Mouse (Mus musculus) heart, adult 2 months (tissue): ENCODE data around the gene 9030025P20Rik. TPM values are rescaled to one million over a fixed set of nuclear protein-coding genes. Genes with fewer than 3 reads are reported as not detected.

Source experiments
- DNase-seq, 2 experiments: peaks; one replicate each; pipeline ENCODE4 v3.0.0; 2021
- H3K27ac ChIP-seq: fragments of 200-600 bp; 2 replicates; pipeline ENCODE4 v1.8.1; 2022
- H3K27me3 ChIP-seq: fragments of 200-500 bp; 2 replicates; pipeline ENCODE4 v1.6.1; 2012; ENCODE audit warnings: mild to moderate bottlenecking, low read length, inconsistent platforms, mixed read lengths; ENCODE audit not compliant: control insufficient read depth, insufficient read depth
- H3K36me3 ChIP-seq: fragments of 200-500 bp; 2 replicates; pipeline ENCODE4 v1.6.1; 2012; ENCODE audit warnings: low read length, inconsistent platforms; ENCODE audit not compliant: control insufficient read depth, insufficient read depth
- H3K4me1 ChIP-seq: fragments of 200-500 bp; 2 replicates; pipeline ENCODE4 v1.6.1; 2011; ENCODE audit warnings: low read length; ENCODE audit not compliant: control insufficient read depth, insufficient read depth
- H3K4me3 ChIP-seq: fragments of 200-600 bp; 2 replicates; pipeline ENCODE4 v1.8.1; 2022
- H3K79me2 ChIP-seq: fragments of 200-500 bp; replicated peaks from 2 replicates; pipeline ENCODE4 v1.6.1; 2012; ENCODE audit warnings: mild to moderate bottlenecking, inconsistent platforms, low read length, moderate library complexity, mixed read lengths; ENCODE audit not compliant: control insufficient read depth, insufficient read depth
- H3K9ac ChIP-seq: fragments of 200-500 bp; 2 replicates; pipeline ENCODE4 v1.6.1; 2012; ENCODE audit warnings: low read depth, mild to moderate bottlenecking, control low read depth, inconsistent platforms, low read length, mixed read lengths
- CTCF ChIP-seq: fragments of 200-600 bp; IDR thresholded peaks from 2 replicates; pipeline ENCODE4 v1.8.1; 2022; ENCODE audit warnings: antibody characterized with exemption, mild to moderate bottlenecking, moderate library complexity
- EP300 ChIP-seq: fragments of 200-500 bp; IDR thresholded peaks from 2 replicates; pipeline ENCODE4 v1.6.1; 2011; ENCODE audit warnings: low read depth, low read length, control low read depth; ENCODE audit not compliant: insufficient read depth
- POLR2A ChIP-seq: fragments of 200-500 bp; IDR thresholded peaks from 2 replicates; pipeline ENCODE4 v1.6.1; 2011; ENCODE audit warnings: mild to moderate bottlenecking, low read depth, low read length, control low read depth; ENCODE audit not compliant: insufficient read depth
- WGBS: fragments of 180-500 bp; shearing (Covaris S2); methylation state at CpG from one replicate; pipeline ENCODE4 v1.1.7; 2018; 5-methylcytosine and 5-hydroxymethylcytosine counted together
- intact Hi-C: fragments of 180-260 bp; cut with DNase I; formaldehyde crosslinking; loops from one replicate; pipeline ENCODE4 v1.15.1; 2025
- polyA plus RNA-seq: library from polyadenylated mRNA; depleted of rRNA; stranded (reverse); fragments of >200 nt; gene quantifications from 2 replicates; pipeline ENCODE4 v1.2.3, GENCODE M21; 2012
- total RNA-seq, 2 experiments: library from RNA; stranded (reverse); gene quantifications; 2 replicates each; pipeline ENCODE4 v1.2.3; 2021

Gene 9030025P20Rik
- total and polyA plus RNA-seq, 3 experiments: 2.0 to 6.4 (median 2.7) TPM

- peak within 1 kb of the TSS; percentile 85 for H3K9ac ChIP-seq
- H3K4me3 ChIP-seq: peak within 1 kb of the TSS; percentile 90
- peak; percentile 99 for DNase-seq
- WGBS: 1% methylated on average over 54 of the region's 54 CpGs
- peaks cover 2% of the 10 kb centered on the region for H3K79me2 ChIP-seq
- H3K36me3 ChIP-seq: peaks cover 13% of the 10 kb centered on the region
- no peak for TF ChIP-seq CTCF
- TF ChIP-seq EP300: peak; percentile 69; the same call in 1 of the 2 replicates
- TF ChIP-seq POLR2A: peak; percentile 82
- intact Hi-C loops: loop anchor here (10.0 kb wide), 3 partner anchors 622 to 882 kb away; partner anchors contain the start of genes Chd1 and Prdm9
- H3K27me3 ChIP-seq: no peaks in the 10 kb centered on the region
- peak within 1 kb of the TSS; percentile 83 for H3K27ac ChIP-seq
- peaks cover 4% of the 10 kb centered on the region for H3K4me1 ChIP-seq
Measured at GRCm38 (mm10) chr17:14943009-14943728, 35.1 kb upstream of the 9030025P20Rik start, which contains the start of the genes Wdr27 and 1600012H06Rik. Wdr27 (minus strand) TSS chr17:14943158. 1600012H06Rik (plus strand) TSS chr17:14943184.

- H3K4me1 ChIP-seq: peaks cover 4% of the 10 kb centered on the region
- peak overlapping the region; percentile 90 for H3K4me3 ChIP-seq
- H3K79me2 ChIP-seq: peaks cover 2% of the 10 kb centered on the region
- DNase-seq: no peak
- intact Hi-C loops: loop anchor here (10.0 kb wide), 3 partner anchors 621 to 881 kb away; partner anchors contain the start of genes Chd1 and Prdm9
- peak overlapping the region; percentile 85 for H3K9ac ChIP-seq
- H3K36me3 ChIP-seq: peaks cover 13% of the 10 kb centered on the region
- WGBS: 9% methylated on average over 16 of the region's 16 CpGs
- H3K27me3 ChIP-seq: no peaks in the 10 kb centered on the region
- TF ChIP-seq CTCF (no peak), EP300 (no peak), POLR2A (no peak)
- peak overlapping the region; percentile 82 for H3K27ac ChIP-seq
Measured at GRCm38 (mm10) chr17:14943729-14944059, 34.6 kb upstream of the 9030025P20Rik start.

DNA sequence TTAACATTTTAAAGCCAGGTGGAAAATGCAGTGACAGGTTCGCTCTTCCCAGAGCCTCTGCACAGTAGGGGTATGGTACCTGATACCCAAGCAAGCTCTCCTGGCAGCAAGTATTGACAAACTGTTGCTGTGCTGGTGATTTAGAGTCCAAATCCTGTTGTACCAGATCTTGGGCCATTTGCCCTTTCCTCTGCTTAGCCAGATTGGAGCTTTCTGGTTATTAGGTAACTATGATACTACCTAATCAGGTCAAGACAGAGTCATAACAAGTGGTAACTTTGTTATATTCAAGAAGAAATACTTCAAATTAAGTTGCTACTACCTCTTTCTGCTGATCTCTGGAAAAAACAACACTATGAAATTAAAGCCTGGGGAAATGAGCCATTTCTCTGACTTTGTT is 33.7 kb upstream of the 9030025P20Rik start:
- intact Hi-C loops: loop anchor here (10.0 kb wide), 3 partner anchors 620 to 880 kb away; partner anchors contain the start of genes Chd1 and Prdm9
- WGBS: 88% methylated on average over 1 of the region's 1 CpGs
- TF ChIP-seq EP300: no peak
- TF ChIP-seq POLR2A: no peak
- no peak for TF ChIP-seq CTCF
- peaks cover 4% of the 10 kb centered on the region for H3K4me1 ChIP-seq
- H3K27me3 ChIP-seq: no peaks in the 10 kb centered on the region
- H3K4me3 ChIP-seq: no peak overlapping the region; the same call in 1 of the 2 replicates
- H3K79me2 ChIP-seq: peaks cover 2% of the 10 kb centered on the region
- no peak for DNase-seq
- H3K36me3 ChIP-seq: peaks cover 13% of the 10 kb centered on the region
- H3K27ac ChIP-seq: no peak overlapping the region
- H3K9ac ChIP-seq: no peak overlapping the region

- no peaks in the 10 kb centered on the region for H3K79me2 ChIP-seq
- no peaks in the 10 kb centered on the region for H3K4me1 ChIP-seq
- no peak for DNase-seq
- WGBS: 81% methylated on average over 7 of the region's 7 CpGs
- intact Hi-C loops: loop anchor here (10.0 kb wide), 3 partner anchors 616 to 876 kb away; partner anchors contain the start of genes Chd1 and Prdm9
- no peak overlapping the region for H3K27ac ChIP-seq
- TF ChIP-seq CTCF (no peak), EP300 (no peak), POLR2A (no peak)
- no peaks in the 10 kb centered on the region for H3K27me3 ChIP-seq
- H3K9ac ChIP-seq: no peak overlapping the region
- H3K36me3 ChIP-seq: peaks cover 13% of the 10 kb centered on the region
- H3K4me3 ChIP-seq: no peak overlapping the region
Measured at GRCm38 (mm10) chr17:14949161-14949827, 29.0 kb upstream of the 9030025P20Rik start.

DNA sequence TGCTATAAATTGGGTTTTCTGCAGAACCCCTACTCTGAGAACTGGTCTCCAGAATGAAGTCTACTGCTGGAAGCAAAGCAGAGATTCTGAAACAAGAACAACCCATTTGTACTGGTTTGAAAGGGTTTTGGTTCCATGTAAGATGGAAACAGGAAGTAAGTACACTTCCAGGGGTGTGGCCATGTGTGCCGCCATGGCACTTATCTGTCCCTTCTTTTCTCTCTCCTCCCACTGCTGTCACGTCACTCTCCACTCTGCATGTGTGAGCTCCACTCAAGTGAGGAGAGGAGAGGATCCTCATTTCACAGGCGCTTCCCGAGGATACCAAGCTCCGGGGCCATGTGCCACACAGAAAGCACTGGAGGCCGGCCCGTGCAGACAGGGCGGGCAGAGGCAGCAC is 24.8 kb upstream of the 9030025P20Rik start:
- Histone ChIP-seq H3K27ac (no peak overlapping the region), H3K27me3 (no peaks in the 10 kb centered on the region), H3K4me3 (no peak overlapping the region), H3K9ac (no peak overlapping the region), H3K4me1 (no peaks in the 10 kb centered on the region), H3K36me3 (no peaks in the 10 kb centered on the region; the same call in 1 of the 2 replicates), H3K79me2 (no peaks in the 10 kb centered on the region; the same call in 1 of the 2 replicates)
- intact Hi-C loops: no loop called here
- 71% methylated on average over 8 of the region's 8 CpGs for WGBS
- peak in 1 of 2 experiments; percentile 27 for DNase-seq
- TF ChIP-seq POLR2A: no peak
- no peak for TF ChIP-seq EP300
- TF ChIP-seq CTCF: no peak
